Mouse (Mus musculus) brain, embryonic 14.5 days (tissue): Measurements from ENCODE around the gene Abca7.

Experiments
- CTCF ChIP-seq: fragments of 200-500 bp; IDR thresholded peaks from 2 replicates; pipeline ENCODE4 v1.5.1; 2012; ENCODE audit warnings: inconsistent platforms, mild to moderate bottlenecking, moderate library complexity, borderline replicate concordance; ENCODE audit not compliant: insufficient read depth, insufficient read length; ENCODE audit errors: extremely low read depth
- POLR2A ChIP-seq: fragments of 200-500 bp; IDR thresholded peaks from 2 replicates; pipeline ENCODE4 v1.6.1; 2012; ENCODE audit warnings: mild to moderate bottlenecking, inconsistent platforms, borderline replicate concordance; ENCODE audit not compliant: poor library complexity, insufficient read depth, insufficient read length, severe bottlenecking; ENCODE audit errors: extremely low read depth

GRCm38 (mm10) chr10:79964727-79965126 is 31.6 kb upstream of the Abca7 start:
- TF ChIP-seq CTCF: no peak
- no peak for TF ChIP-seq POLR2A
